Mouse (Mus musculus) midbrain, embryonic 12.5 days (tissue): ENCODE data around the gene Snx27. TPM values are rescaled to one million over a fixed set of nuclear protein-coding genes. Genes with fewer than 3 reads are reported as not detected.

Experiments used
- ATAC-seq: fragments of 200-750 bp; cut with Nextera tagmentation; 2 replicates; pipeline ENCODE4 v1.8.0; 2017; ENCODE audit warnings: low read depth, moderate TSS enrichment, moderate library complexity; ENCODE audit not compliant: low FRiP score
- H3K27ac ChIP-seq: fragments of 300-500 bp; sonication (generic); replicated peaks from 2 replicates; pipeline ENCODE4 v1.5.1; 2016; ENCODE audit warnings: mild to moderate bottlenecking
- H3K27me3 ChIP-seq: fragments of 300-500 bp; sonication (generic); 2 replicates; pipeline ENCODE4 v1.6.1; 2016; ENCODE audit warnings: mild to moderate bottlenecking
- H3K36me3 ChIP-seq: fragments of 300-500 bp; sonication (generic); 2 replicates; pipeline ENCODE4 v1.6.1; 2016
- H3K4me1 ChIP-seq: fragments of 300-500 bp; sonication (generic); 2 replicates; pipeline ENCODE4 v1.6.1; 2016
- H3K4me2 ChIP-seq: fragments of 300-500 bp; sonication (generic); replicated peaks from 2 replicates; pipeline ENCODE4 v1.6.1; 2016; ENCODE audit warnings: mild to moderate bottlenecking, moderate library complexity
- H3K4me3 ChIP-seq: fragments of 300-500 bp; sonication (generic); 2 replicates; pipeline ENCODE4 v1.5.1; 2016; ENCODE audit warnings: mild to moderate bottlenecking
- H3K9ac ChIP-seq: fragments of 300-500 bp; sonication (generic); replicated peaks from 2 replicates; pipeline ENCODE4 v1.6.1; 2016; ENCODE audit warnings: mild to moderate bottlenecking, moderate library complexity
- H3K9me3 ChIP-seq: fragments of 300-500 bp; sonication (generic); 2 replicates; pipeline ENCODE4 v1.6.1; 2016; ENCODE audit warnings: mild to moderate bottlenecking
- WGBS: fragments of 180-500 bp; shearing (Covaris S2); methylation state at CpG from one replicate; pipeline ENCODE4 v1.1.7; 2016; 5-methylcytosine and 5-hydroxymethylcytosine counted together
- polyA plus RNA-seq: library from polyadenylated mRNA; unstranded; fragments of >200 nt; fragmentation: Nextera tagmentation; extraction: Ambion mirVana; gene quantifications from 2 replicates; pipeline ENCODE4 v1.2.1, GENCODE M21; 2016

Snx27 gene
- polyA plus RNA-seq, 1 experiment from 2014 or later: 65.6 TPM

DNA sequence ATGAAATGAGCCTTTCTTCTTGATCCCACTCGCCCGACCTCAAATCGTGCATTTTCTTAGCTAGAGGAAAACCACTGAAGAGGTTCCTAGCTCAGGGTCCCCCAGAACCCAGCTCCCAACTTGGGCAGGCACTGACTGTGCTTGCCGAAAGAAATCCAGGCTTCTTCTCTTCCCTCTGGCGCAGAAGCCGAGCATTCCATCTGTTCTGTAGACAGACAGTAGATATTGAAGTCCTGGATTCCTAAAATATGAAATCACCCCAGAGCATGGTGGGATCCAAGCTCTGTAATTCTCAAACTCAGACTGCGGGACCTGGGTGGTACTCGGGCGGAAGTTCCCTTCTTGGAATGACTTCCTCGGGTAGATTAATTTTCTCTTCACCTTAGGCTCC lies 109.4 kb downstream of the Snx27 start:
- 47% methylated on average over 10 of the region's 10 CpGs for whole genome bisulfite sequencing
- Histone ChIP-seq H3K4me1 (peaks cover 44% of the 10 kb centered on the region), H3K36me3 (no peaks in the 10 kb centered on the region), H3K27me3 (no peaks in the 10 kb centered on the region), H3K9ac (no peak overlapping the region), H3K27ac (0 out of 2 replicates have a peak overlapping the region, but pooled peaks have one; percentile 6), H3K4me2 (peak overlapping the region; percentile 54), H3K4me3 (no peak overlapping the region), H3K9me3 (no peaks in the 10 kb centered on the region)
- ATAC-seq: no peak

DNA sequence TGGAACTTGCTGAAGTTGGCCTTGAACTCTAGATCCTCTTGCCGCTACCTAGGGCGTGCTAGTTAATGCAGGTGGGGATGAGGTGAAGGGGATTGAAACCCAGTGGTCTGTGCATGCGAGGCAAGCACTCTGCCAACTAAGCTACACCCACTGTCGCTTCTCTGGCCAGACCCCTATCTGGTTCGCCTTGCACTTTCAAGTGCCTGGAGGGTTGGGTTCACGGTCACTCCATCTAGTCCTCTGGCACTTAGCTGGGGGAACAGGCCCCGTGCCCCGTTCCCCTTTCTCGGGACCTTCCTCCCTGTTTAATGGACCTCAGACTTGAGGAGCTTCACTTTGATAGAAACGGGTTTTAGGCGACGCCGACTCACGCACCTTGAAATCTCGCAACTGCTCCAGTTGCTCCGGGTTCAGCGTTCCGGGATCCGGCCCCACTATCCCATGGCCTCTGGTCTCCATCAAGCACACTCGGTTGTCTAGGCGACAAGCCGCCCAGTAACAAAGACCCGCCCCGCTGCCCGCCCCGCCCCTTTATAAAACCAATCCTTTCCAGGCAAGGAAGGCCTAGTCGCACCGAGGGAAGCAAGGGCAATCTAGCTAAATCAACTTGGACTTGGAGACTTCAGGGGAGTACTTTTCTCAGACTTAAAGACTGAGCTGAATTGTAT lies 109.9 kb downstream of the Snx27 start:
- 0 out of 2 replicates have a peak overlapping the region, but pooled peaks have one; percentile 6 for H3K27ac ChIP-seq
- no peak overlapping the region; the same call in 1 of the 2 replicates for H3K9ac ChIP-seq
- H3K36me3 ChIP-seq: no peaks in the 10 kb centered on the region
- WGBS: 8% methylated on average over 28 of the region's 28 CpGs
- H3K27me3 ChIP-seq: no peaks in the 10 kb centered on the region
- H3K9me3 ChIP-seq: no peaks in the 10 kb centered on the region
- peak overlapping the region; percentile 54 for H3K4me2 ChIP-seq
- ATAC-seq: peak; percentile 79
- peaks cover 40% of the 10 kb centered on the region for H3K4me1 ChIP-seq
- H3K4me3 ChIP-seq: peak overlapping the region; percentile 36

DNA sequence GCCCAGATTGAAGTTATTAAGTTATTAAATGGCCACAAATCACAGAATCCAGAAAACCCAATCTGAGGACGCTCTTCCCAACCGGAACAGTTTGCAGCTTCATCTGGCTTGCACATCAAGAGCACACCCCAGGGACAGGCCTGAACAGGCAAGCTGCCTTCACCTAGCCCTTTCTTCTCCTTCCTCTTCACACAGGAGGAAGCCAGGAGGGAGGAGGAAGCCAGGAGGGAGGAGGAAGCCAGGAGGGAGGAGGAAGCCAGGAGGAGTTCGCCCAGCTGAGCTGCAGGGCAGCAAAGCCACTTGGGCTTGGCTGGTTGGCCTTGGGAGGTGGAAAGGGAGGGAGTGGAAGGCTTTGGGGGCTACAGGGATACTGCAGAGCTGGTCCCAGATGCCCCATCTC lies 113.6 kb downstream of the Snx27 start:
- Histone ChIP-seq H3K9me3 (no peaks in the 10 kb centered on the region), H3K9ac (no peak overlapping the region), H3K4me2 (no peak overlapping the region), H3K4me1 (peaks cover 48% of the 10 kb centered on the region), H3K27ac (no peak overlapping the region), H3K36me3 (no peaks in the 10 kb centered on the region), H3K4me3 (no peak overlapping the region), H3K27me3 (no peaks in the 10 kb centered on the region)
- ATAC-seq: no peak
- 67% methylated on average over 3 of the region's 3 CpGs for WGBS

DNA sequence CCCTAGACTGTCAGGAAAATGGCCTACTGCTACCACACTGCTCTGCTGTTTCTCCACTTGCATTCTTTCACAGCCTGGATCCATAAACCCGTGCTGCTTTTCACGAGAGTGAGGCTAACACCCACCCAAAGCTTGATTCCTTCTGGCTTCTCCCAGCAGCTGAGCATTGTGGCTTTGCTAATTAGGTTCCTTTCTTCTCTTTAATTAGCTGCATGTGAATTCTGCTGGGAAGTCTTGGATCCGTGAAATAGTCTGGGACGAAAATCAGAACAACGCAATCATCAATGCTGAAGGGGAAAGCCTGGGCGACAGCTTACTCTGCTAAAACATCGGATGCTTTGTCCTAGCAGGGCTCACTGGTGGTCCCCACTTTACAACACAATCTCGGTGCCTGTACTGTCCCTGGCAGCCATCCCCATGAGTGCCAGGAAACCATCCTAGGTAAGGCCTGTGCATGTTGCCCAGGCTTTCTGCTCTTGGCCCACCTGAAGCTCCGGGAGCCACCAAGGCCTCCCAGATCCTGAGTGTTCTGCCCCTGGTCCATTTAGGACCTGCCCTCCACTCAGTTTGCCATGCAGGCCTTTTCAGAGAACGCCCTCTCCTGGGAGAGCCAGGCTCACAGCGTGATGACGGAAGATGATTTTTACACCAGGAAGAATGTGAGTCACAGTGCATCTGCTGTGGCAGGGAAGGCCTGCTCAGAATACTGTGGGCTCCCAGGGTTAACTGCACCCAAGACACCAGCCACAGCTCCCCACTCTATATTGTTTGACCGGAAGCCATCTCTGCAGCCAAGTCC lies 116.7 kb downstream of the Snx27 start:
- Histone ChIP-seq H3K27me3 (no peaks in the 10 kb centered on the region), H3K9me3 (no peaks in the 10 kb centered on the region), H3K9ac (no peak overlapping the region), H3K36me3 (no peaks in the 10 kb centered on the region), H3K27ac (peak overlapping the region; percentile 75), H3K4me2 (no peak overlapping the region), H3K4me1 (peaks cover 38% of the 10 kb centered on the region), H3K4me3 (no peak overlapping the region)
- WGBS: 40% methylated on average over 13 of the region's 13 CpGs
- ATAC-seq: no peak; the same call in 1 of the 2 replicates

DNA sequence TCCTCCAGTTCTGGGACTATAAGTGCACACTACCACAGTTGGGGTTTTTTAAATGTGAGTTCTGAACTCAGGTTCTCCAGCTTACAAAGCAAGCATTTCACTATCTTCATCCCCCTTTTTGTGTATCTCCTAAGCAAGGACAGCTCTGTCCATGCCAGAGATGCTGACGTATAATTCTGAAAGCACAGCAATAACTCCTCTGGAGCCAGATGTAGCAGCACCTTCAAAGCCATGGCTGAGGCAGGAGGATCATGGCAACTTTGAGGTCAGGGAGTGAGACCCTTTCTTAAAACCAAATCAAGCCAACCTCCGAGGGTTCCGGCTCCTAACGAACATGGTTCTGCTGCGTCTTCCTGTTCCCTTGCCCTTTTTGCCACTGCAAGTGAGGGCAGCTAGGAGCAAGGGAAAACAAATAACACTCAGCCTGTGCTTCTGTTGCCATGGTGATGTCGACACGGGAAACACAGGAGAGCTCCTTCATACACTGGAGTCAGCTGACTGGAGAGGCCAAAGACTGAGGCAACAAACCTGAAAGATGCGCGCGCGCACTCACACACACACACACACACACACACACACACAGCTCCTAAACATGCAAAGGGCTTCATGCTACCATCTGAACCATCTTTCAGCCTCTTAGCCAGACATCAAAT lies 118.5 kb downstream of the Snx27 start:
- no peak overlapping the region for H3K9ac ChIP-seq
- peak; percentile 78 for ATAC-seq
- H3K27ac ChIP-seq: peak overlapping the region; percentile 75

DNA sequence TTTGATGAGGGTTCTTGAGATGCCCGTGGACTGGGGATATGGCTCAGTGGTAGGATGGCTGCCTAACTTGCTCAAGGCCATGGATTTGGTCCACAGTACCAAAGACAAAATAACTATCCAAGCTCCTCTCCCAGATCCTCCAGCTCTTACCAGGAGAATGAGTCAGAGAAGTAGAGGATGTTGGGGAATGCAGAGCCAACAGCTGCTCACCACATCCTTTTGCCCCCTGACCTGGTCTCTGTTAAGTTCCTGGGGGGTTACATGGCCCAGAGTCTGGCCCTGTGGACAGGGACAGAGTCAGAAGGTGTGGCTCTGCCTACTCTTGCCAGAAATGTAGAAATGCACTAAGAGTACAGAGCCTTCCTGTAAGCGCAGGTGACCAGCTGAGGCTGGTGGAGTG lies 122.7 kb downstream of the Snx27 start:
- Histone ChIP-seq H3K36me3 (no peaks in the 10 kb centered on the region), H3K4me1 (peaks cover 16% of the 10 kb centered on the region), H3K4me3 (no peak overlapping the region), H3K27me3 (peaks cover 9% of the 10 kb centered on the region), H3K9ac (no peak overlapping the region), H3K4me2 (no peak overlapping the region), H3K27ac (no peak overlapping the region), H3K9me3 (peaks cover 3% of the 10 kb centered on the region; the same call in 1 of the 2 replicates)
- WGBS: 94% methylated on average over 2 of the region's 2 CpGs
- no peak for ATAC-seq

More for the DNA sequence above, 118.5 kb downstream of the Snx27 start:
- no peaks in the 10 kb centered on the region for H3K27me3 ChIP-seq
- 38% methylated on average over 11 of the region's 11 CpGs for WGBS
- H3K4me1 ChIP-seq: peaks cover 36% of the 10 kb centered on the region
- no peak overlapping the region for H3K4me3 ChIP-seq
- H3K4me2 ChIP-seq: peak overlapping the region; percentile 21; the same call in 1 of the 2 replicates
- no peaks in the 10 kb centered on the region for H3K9me3 ChIP-seq
- no peaks in the 10 kb centered on the region for H3K36me3 ChIP-seq

DNA sequence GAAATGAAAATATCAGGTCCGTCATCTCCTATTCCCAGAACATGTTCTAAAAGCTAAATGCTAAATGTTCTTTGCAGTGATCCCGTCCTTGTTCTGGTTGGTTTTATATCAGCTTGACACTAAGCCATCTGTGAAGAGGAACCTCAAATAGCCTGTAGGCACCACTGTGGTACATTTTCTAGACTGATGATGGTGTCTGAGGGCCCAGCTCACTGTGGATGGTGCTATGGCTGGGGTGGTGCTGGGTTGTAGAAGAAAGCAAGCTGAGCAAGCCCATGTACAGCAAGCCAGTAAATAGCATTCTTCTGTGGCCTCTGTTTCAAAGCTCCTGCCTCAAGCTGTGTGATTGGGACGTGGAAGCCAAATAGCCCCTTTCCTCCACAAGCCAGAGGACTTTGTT lies 125.5 kb downstream of the Snx27 start:
- 73% methylated on average over 3 of the region's 3 CpGs for WGBS
- no peaks in the 10 kb centered on the region for H3K36me3 ChIP-seq
- H3K27me3 ChIP-seq: peaks cover 9% of the 10 kb centered on the region
- H3K27ac ChIP-seq: no peak overlapping the region
- peaks cover 3% of the 10 kb centered on the region; the same call in 1 of the 2 replicates for H3K9me3 ChIP-seq
- no peak overlapping the region for H3K9ac ChIP-seq
- H3K4me2 ChIP-seq: peak overlapping the region; percentile 46
- no peaks in the 10 kb centered on the region; the same call in 1 of the 2 replicates for H3K4me1 ChIP-seq
- ATAC-seq: no peak
- H3K4me3 ChIP-seq: no peak overlapping the region

DNA sequence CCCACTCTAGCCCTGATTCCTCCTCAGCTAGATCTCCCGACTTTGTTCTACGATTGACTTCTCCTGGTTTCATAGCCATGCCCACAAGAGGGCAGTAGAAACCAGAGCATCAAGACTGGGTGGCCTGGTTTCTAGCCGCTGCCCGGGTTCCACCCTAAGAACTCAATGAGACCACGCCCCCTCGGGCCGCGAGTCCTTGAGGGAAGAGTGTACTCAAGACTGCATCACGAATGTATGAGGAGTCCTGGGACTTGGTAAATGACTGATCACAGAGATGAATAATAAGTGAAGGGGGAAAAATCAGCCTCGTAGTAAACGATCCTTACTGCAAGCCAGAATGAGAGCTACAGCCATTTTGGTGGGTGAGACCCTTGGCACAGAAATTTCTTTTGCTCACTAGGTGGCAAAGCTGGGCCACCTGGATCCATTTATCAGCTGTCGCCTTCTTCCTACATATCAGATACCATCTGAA lies 126.0 kb downstream of the Snx27 start:
- Histone ChIP-seq H3K4me3 (peak overlapping the region; percentile 32), H3K9me3 (peaks cover 3% of the 10 kb centered on the region; the same call in 1 of the 2 replicates), H3K4me2 (peak overlapping the region; percentile 46), H3K27ac (no peak overlapping the region), H3K36me3 (no peaks in the 10 kb centered on the region), H3K27me3 (peaks cover 9% of the 10 kb centered on the region), H3K9ac (no peak overlapping the region), H3K4me1 (no peaks in the 10 kb centered on the region; the same call in 1 of the 2 replicates)
- WGBS: 2% methylated on average over 12 of the region's 12 CpGs
- peak; percentile 90 for ATAC-seq

DNA sequence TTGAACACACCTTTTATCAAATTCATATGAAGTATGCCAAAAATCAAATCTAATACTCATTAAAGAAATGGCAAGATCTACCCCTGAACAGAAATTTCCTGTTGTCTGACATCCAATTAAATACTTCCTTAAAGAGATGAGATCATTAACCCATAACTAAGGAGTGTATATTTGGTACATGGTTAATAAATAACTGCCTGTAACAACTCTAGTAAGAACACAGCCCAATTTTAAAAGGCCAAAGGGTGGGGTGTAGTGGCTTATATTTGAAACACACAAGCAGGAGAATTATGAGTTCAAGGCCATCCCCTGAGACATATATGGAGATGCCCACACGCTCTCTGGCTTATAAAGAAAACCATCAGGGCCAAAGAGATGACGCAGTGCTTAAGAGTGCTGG lies 133.1 kb downstream of the Snx27 start:
- Histone ChIP-seq H3K4me1 (peaks cover 6% of the 10 kb centered on the region), H3K9me3 (no peaks in the 10 kb centered on the region), H3K4me2 (no peak overlapping the region), H3K4me3 (no peak overlapping the region), H3K9ac (no peak overlapping the region), H3K36me3 (peaks cover 50% of the 10 kb centered on the region), H3K27me3 (no peaks in the 10 kb centered on the region), H3K27ac (no peak overlapping the region)
- 97% methylated on average over 2 of the region's 2 CpGs for WGBS
- ATAC-seq: no peak
